Mouse (Mus musculus): ENCODE data around the gene Fam50b.
A peak's percentile ranks its signal among the peaks of the same experiment; 100 is the strongest.

Gene Fam50b

GRCm38 (mm10) chr13:34734686-34735085 is at the start of gene Fam50b:
Gene Fam50b, plus strand, starts transcription at chr13:34734850.
- DNase-seq (ENCODE audit: low spot score): no peak

DNA sequence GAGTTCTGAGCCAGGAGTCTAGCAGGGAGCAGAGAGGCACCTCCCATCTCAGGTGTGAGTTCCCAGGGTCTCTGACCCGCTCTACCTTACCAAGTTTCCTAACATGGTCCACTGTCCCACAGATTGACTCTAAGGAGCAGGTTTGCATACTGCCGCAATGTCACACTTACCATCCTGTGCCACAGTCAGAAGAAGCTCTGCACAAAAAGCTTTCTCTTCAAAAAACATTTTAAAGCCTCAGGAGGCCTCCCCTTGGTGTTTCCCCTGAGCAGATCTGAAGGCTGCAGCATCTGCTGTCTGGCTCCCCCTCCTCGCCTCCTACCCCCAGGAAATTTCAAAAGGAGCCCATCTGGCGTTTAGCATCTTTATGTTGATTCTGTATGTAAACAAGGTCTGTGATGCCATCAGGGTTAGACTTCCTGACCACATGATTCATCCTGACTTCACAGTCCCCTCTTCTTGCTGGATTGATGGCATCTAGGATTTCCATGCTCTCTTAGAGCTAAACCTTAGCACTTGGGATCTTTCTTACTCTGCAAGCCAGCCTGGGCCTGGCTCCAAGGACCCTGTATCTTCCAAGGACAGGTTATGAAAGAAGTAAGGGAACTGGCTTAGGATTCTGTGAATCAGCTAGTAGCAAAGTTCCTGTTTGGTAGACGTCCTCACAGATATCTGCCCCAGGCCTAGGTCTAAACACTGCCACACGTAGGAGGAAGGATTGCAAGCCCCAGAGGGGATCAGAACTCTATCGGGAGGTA is 49.5 kb upstream of the Fam50b start:
- no peak for DNase-seq (ENCODE audit: low spot score)

GRCm38 (mm10) chr13:34691049-34691448 is 43.6 kb upstream of the Fam50b start:
- DNase-seq (ENCODE audit: low spot score): no peak

DNA sequence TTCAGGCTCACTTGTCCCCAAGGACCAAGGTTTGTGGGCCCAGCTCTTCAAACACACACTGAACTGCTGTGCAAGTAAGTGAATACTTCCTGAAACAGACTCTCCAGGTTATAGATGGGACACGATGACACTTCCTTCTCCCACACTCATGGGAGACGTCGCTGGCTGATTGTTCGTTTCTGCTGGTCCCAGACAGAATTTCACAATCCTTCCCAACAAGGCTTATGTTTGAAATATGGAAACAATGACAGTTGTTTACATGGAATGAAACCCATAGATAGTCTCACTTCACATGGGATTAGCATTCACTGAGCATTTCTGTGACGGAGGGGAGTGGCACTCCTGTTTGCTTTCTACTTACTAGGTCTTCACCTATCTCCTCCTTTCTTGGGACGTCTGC is 41.5 kb upstream of the Fam50b start:
- DNase-seq (ENCODE audit: low spot score): no peak

DNA sequence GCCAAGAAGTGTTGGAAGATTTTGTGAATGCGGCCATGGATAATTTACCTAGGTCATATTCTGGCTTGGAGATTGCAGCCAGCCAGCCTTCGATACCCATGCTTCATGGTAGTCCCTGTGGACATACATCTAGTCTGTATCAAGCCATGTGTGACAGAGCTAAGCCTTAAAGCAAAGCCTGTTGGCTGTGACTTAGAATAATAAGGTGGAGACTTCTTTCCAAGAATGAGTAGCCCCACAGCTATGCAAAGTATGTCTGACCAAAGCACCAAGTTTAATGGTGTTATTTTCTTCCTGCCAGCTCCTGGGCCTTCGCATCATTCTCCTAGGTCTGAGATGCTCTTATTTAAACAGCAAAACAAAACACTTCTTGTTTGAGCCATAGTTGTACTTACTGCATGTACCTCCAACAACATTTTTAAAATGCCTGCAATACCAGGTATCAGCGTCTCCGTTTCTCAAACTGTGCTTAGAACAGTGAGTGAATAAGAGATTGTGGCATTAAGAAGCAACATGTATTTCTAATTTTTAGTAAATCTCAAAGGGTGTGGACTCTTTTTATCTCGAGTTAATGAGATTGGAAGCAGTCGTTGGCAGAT is 37.8 kb upstream of the Fam50b start:
- no peak for DNase-seq (ENCODE audit: low spot score)

DNA sequence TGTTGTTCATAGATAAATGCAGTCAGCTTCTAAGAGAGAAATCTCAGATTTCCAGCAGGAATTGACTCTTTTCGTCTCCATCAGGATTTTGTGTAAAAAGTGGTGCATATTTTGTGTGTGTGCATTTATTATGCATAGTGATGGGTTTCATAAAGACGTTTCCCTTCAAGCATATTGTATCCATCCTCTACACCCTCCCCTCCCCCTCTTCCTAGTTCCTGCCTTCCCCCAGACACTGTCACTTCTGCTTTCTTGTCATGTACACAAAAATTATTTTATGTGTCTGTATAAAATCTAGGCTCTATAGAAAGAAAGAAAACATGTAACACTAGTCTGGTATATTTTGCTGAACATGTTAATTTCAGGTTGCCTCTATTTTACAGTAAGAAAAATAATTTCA is 34.6 kb upstream of the Fam50b start:
- DNase-seq (ENCODE audit: low spot score): no peak

DNA sequence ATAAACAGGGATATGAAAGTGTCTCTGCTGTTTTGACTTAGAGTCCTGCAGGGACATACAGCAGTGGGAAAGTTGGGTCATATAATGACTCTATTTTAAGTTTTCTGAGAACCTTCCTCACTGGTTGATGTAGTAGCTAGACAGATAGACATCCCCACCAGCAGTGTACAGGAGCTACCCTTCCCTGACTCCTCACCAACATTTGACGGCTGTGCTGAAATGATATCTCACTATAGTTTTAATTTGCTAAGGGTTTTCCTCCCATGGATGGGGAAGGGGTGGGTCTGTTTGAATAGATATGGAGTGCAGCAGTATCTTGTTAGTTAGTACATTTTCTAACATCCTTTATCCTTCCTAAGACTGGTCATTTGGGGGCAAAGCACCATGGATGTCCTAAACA is 34.0 kb upstream of the Fam50b start:
- DNase-seq (ENCODE audit: low spot score): no peak

- DNase-seq (ENCODE audit: low spot score): no peak
Observed at GRCm38 (mm10) chr13:34703301-34703700, 31.3 kb upstream of the Fam50b start.

GRCm38 (mm10) chr13:34703795-34704194 is 30.9 kb upstream of the Fam50b start:
- DNase-seq (ENCODE audit: low spot score): no peak

DNA sequence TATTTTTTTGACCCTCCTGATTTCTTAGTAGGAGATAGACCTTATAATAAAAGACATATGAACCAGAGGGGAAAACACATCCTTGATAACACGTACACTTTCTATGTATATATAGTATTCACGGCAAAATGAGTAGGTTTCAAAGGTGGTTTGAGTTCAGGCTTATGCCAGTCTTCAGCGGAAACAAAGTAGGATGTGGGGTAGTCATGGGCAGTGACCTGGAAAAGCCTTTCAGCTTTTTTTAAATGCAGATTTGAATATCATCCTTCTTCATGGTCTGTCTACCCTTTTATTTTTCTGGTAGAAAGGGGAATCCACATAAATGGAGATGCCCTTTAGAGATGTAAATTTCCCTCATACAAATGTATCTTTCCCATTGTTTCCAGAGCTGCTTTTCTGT is 29.8 kb upstream of the Fam50b start:
- no peak for DNase-seq (ENCODE audit: low spot score)

- peak; percentile 22 for DNase-seq (ENCODE audit: low spot score)
Observed at GRCm38 (mm10) chr13:34708955-34709354, 25.7 kb upstream of the Fam50b start.

DNA sequence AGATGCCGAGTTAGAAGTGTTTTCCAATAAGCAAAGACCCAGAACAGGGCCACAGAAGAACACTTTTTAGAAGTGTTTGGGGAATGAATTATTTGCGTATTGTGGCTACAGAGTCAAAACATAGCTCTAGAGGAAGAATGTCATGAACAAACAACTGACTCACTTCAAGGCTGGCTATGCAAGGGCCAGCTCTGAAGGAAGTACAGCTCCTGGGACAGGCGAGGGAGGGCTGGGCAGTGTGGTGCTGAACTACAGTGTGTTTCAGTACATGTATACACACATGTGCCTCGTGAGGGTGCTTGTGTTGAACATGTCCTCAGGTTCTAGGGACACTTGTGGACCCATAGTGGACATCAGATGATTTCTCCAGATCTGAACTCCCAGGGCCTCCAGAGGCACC is 25.1 kb upstream of the Fam50b start:
- no peak for DNase-seq (ENCODE audit: low spot score)

DNA sequence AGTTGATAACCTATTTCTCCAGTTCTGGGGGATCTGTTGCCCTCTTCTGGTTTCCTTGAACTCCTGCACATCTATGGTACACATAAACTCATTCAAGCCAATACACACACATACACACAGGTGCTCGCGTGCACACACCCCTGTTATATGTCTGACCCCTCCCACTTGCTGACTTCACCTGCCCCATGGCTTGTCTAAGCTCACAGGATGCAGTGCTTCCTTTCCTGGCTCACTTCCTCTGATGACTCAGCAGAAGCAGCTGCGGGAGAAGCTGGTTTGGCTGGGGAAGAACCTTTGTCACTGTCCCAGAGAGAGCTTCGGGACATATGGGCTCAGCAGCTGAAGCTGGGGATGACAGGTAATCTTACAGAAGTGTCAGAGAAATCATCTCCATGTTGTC is 23.2 kb upstream of the Fam50b start:
- DNase-seq (ENCODE audit: low spot score): no peak

DNA sequence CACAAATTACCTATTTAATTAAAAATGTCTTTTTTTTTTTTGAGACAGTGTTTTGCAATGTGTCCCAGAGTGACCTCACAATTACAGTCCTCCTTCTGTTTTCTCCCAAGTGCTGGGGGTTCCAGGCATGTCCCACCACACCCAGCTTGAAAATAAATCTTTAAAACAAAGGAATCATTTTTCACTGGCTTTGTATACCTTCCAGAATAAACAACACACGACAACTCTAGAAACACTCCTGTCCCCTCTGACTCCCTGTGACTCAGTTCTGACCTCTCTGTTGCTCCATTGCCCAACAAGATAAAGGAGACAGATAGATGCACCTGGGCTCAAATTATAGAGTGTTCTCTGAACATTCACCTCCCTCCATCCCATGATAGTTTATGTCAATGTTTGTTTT is 21.8 kb upstream of the Fam50b start:
- no peak for DNase-seq (ENCODE audit: low spot score)

- DNase-seq (ENCODE audit: low spot score): no peak
Observed at GRCm38 (mm10) chr13:34715437-34715838, 19.2 kb upstream of the Fam50b start.

GRCm38 (mm10) chr13:34724831-34725592 is 9.6 kb upstream of the Fam50b start:
- peak; percentile 73 for DNase-seq (ENCODE audit: low spot score)

DNA sequence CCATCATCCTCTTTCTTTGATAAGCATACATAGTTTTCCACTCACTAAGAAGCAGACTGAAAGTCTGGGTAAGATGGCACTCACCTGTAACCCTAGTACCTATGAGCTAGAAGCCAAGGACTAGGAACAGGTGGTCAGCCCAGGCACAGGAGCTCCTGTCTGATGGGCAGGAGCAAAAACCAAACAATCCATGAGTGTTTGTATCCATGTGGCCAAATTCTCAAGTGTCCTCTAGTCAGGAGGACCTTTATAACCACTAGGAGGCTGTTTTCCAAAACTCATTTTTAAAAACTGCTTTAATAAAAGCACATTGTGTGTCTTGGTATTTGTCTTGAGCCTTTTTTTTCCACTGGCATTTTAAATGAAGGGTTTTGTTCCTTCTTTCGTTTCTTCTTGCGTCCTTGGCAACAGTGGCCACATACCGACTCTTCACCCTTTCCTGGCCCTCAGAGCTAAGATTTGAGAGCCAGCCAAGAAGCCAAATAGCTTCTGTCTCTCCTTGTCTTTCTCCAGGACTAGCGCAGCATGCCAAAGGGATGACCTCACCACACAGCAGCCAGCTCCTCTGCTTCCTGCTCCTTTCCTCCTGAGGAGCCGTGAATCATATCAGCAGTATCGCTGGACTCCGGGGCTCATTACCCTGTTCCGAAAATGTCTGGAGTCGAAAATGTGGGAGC is 8.7 kb upstream of the Fam50b start:
- DNase-seq (ENCODE audit: low spot score): peak; percentile 73

- no peak for DNase-seq (ENCODE audit: low spot score)
Observed at GRCm38 (mm10) chr13:34726477-34726805, 8.2 kb upstream of the Fam50b start.

DNA sequence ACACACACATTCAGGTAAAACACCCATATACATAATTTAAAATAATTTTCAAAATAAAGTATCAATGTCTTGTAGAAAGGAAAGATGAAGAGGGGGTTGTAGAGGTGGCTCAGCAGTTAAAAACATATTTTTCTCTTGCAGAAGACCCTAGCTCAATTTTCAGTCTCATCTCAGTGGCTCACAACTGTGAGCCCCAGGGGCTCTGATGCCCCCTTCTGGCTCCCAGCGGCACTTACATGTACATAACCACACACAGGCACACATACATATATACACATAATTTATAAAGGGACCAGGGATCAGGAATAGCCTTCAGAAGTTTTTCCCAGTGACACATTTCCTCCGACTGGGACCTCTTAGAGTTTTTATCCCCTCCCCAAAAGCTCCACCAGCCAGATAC is 7.6 kb upstream of the Fam50b start:
- no peak for DNase-seq (ENCODE audit: low spot score)

DNA sequence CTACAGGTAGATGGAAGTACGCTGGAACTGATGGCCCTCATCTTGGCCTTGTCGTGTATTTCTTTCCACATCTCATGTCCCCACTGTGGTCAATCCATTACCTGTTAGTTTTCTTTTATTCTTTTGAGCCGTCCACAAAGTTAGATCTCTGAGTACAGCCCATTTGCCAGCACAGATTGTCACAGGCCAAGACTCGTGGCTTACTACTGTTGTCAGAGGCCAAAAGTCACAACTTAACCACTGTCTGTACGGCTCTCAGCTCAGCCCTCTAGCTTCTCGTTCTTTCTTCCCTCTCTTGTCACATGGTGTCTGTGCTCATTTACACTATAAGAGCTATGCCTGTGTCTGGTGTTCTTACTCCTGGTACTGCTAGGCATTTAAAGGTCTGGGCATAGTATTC is 3.1 kb upstream of the Fam50b start:
- no peak for DNase-seq (ENCODE audit: low spot score)

DNA sequence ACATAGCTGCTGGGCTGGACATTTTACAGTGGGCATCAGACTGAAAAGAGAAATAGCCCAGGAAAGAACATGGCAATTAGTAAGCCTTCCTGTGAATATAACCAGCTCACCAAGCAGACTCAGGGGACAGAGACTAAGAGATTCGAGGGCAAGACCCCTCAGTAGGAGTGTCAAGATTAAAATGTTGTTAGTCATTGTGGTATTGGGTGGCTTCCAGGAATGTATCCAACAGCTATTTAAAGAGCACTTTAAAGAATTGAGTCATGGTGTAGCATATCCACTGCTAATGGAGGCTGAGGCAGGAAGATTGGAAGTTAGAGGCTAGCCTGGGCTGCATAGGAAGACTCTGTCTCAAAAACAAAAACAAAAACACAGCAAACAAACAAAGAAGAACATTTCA is 870 bp upstream of the Fam50b start:
- no peak for DNase-seq (ENCODE audit: low spot score)

DNA sequence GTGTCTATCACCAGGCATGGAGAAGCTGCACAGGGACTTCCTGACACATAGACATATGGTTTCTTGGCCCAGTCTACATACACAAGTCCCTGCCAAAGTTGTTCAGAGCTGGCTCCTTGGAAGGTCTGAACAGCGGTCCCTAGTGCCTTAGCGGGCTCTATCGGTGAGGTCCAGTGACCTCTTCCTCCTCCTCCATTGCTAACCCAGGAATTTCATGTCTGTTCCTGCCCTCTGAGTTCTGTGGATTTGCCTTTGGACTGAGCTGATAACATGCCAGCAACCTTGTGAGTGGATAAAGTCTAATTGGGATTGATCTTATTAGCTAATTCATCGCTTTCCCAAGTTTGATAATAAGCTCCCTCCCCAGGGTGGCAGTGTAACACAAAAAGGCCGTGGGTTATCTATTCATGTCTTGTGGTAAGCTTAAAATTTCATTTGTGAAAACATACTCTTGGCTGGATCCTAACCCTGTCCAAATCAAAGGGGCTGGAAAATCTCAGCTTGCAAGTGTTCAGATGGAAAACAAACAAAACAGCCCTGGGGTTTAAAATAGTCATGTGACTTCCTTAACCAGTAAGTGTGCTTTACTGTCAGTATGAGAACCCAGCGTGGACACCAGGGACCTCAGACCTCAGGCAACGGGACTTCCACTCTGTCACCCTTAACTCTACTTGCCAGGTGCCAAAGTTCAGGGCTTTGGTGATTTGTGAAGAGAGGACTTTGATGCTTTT is 3.5 kb downstream of the Fam50b start:
- no peak for DNase-seq (ENCODE audit: low spot score)
